Mouse (Mus musculus) stomach, embryonic 14.5 days (tissue): ENCODE measurements at regions not wholly inside any gene's neighbourhood (a gene's known extent, or its start where the extent isn't known, plus 50 kb on each side); places are given as distances from the start of the nearest gene placed in this dataset.

Experiments
- ATAC-seq: fragments of 200-750 bp; cut with Nextera tagmentation; 2 replicates; pipeline ENCODE4 v1.8.0; 2017; ENCODE audit warnings: low read depth, moderate TSS enrichment; ENCODE audit not compliant: insufficient number of reproducible peaks, insufficient read depth, low FRiP score
- H3K27ac ChIP-seq: fragments of 300-500 bp; sonication (generic); 2 replicates; pipeline ENCODE4 v1.5.1; 2014; ENCODE audit warnings: mild to moderate bottlenecking, low read length, moderate library complexity, mixed read lengths
- H3K27me3 ChIP-seq: fragments of 300-500 bp; sonication (generic); 2 replicates; pipeline ENCODE4 v1.6.1; 2014; ENCODE audit warnings: low read length, control low read depth, mixed read lengths; ENCODE audit not compliant: control insufficient read depth, insufficient read depth
- H3K36me3 ChIP-seq: fragments of 300-500 bp; sonication (generic); 2 replicates; pipeline ENCODE4 v1.6.1; 2014; ENCODE audit warnings: mild to moderate bottlenecking, control low read depth, low read length, moderate library complexity, mixed read lengths; ENCODE audit not compliant: control insufficient read depth, insufficient read depth
- H3K4me1 ChIP-seq: fragments of 300-500 bp; sonication (generic); 2 replicates; pipeline ENCODE4 v1.6.1; 2014; ENCODE audit warnings: low read length, control low read depth, mixed read lengths; ENCODE audit not compliant: control insufficient read depth, insufficient read depth
- H3K4me2 ChIP-seq: fragments of 300-500 bp; sonication (generic); replicated peaks from 2 replicates; pipeline ENCODE4 v1.6.1; 2014; ENCODE audit warnings: low read depth, low read length, control low read depth
- H3K4me3 ChIP-seq: fragments of 300-500 bp; sonication (generic); 2 replicates; pipeline ENCODE4 v1.5.1; 2014; ENCODE audit warnings: low read depth, low read length, control low read depth
- H3K9ac ChIP-seq: fragments of 300-500 bp; sonication (generic); replicated peaks from 2 replicates; pipeline ENCODE4 v1.6.1; 2014; ENCODE audit warnings: low read depth, mild to moderate bottlenecking, control low read depth, low read length, moderate library complexity, mixed read lengths
- H3K9me3 ChIP-seq: fragments of 300-500 bp; sonication (generic); 2 replicates; pipeline ENCODE4 v1.6.1; 2016; ENCODE audit warnings: low read depth, low read length, control low read depth; ENCODE audit not compliant: control insufficient read depth
- WGBS: fragments of 180-500 bp; shearing (Covaris S2); extraction: QIAGEN DNeasy Blood & Tissue Kit; methylation state at CpG from one replicate; pipeline ENCODE4 v1.1.7; 2014; 5-methylcytosine and 5-hydroxymethylcytosine counted together

DNA sequence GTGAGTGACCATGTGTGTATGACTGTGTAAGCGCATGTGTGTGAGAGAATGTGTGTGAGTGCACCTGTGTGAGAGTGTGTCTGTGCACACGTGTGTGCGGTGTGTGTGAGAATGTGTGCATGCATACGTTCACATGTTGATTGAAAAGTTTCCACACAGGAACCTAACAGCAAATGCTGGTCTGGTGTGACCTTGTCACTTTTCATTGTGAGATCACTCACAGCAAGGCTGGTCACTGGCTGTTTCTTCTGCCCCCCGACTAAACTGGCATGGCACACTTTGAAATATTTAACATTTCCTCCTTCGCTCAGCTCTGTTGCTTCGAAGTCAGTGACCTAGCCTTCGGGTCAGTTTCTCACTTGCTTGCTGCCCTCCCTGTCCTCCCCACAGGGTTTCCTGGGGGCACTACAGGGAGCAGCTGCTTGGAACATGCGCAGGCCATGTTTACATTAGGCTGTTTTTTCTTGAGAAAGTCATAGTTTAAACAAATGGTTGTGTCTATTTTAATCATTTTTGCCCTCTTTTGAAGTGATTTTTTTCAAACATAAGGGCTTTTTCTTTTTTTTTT lies 121.1 kb upstream of the Hmga2 start:
- no peak for ATAC-seq
- H3K9ac ChIP-seq: no peak overlapping the region
- H3K4me2 ChIP-seq: no peak overlapping the region
- no peak overlapping the region for H3K4me3 ChIP-seq
- WGBS: 37% methylated on average over 9 of the region's 9 CpGs
- H3K27ac ChIP-seq: peak overlapping the region; percentile 52; the same call in 1 of the 2 replicates
- no peaks in the 10 kb centered on the region for H3K27me3 ChIP-seq
- H3K9me3 ChIP-seq: no peaks in the 10 kb centered on the region
- H3K4me1 ChIP-seq: 0 out of 2 replicates have a peak, but pooled peaks cover 7% of the 10 kb centered on the region
- no peaks in the 10 kb centered on the region for H3K36me3 ChIP-seq

- H3K36me3 ChIP-seq: no peaks in the 10 kb centered on the region
- ATAC-seq: no peak
- H3K27me3 ChIP-seq: no peaks in the 10 kb centered on the region
- no peak overlapping the region for H3K27ac ChIP-seq
- no peak overlapping the region for H3K9ac ChIP-seq
- no peak overlapping the region for H3K4me2 ChIP-seq
- H3K4me1 ChIP-seq: 0 out of 2 replicates have a peak, but pooled peaks cover 7% of the 10 kb centered on the region
- H3K4me3 ChIP-seq: no peak overlapping the region
- 85% methylated on average over 3 of the region's 3 CpGs for WGBS
- H3K9me3 ChIP-seq: no peaks in the 10 kb centered on the region
Measured at GRCm38 (mm10) chr10:120595145-120595544, 118.9 kb upstream of the Hmga2 start.

- H3K36me3 ChIP-seq: no peaks in the 10 kb centered on the region
- no peak overlapping the region for H3K4me3 ChIP-seq
- no peak overlapping the region for H3K4me2 ChIP-seq
- 0 out of 2 replicates have a peak, but pooled peaks cover 7% of the 10 kb centered on the region for H3K4me1 ChIP-seq
- no peaks in the 10 kb centered on the region for H3K27me3 ChIP-seq
- no peak for ATAC-seq
- H3K9me3 ChIP-seq: no peaks in the 10 kb centered on the region
- no peak overlapping the region for H3K9ac ChIP-seq
- no peak overlapping the region for H3K27ac ChIP-seq
Measured at GRCm38 (mm10) chr10:120593876-120594275, 117.6 kb upstream of the Hmga2 start.

DNA sequence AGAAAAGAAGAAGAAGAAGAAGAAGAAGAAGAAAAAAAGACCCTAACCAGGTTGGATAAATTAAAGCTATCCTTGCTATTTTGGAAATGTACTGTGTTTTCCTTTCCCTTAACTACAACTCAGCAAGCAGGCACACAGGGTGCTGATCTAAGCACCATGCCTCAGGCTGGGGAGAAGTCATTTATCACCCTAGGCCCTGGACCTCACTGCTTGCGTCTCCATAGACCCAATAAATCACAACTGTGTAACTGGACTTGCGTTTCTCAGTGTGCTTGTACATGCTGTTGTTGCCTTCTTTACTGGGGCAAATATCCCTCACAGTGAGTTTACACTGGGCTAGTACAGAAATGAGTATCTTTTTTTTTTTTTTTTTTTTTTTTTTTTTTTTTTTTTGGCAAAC lies 113.4 kb upstream of the Hmga2 start:
- no peaks in the 10 kb centered on the region for H3K36me3 ChIP-seq
- H3K9me3 ChIP-seq: no peaks in the 10 kb centered on the region
- H3K27me3 ChIP-seq: no peaks in the 10 kb centered on the region
- WGBS: 34% methylated on average over 2 of the region's 2 CpGs
- H3K4me3 ChIP-seq: no peak overlapping the region
- no peak overlapping the region for H3K9ac ChIP-seq
- H3K4me2 ChIP-seq: no peak overlapping the region
- no peak for ATAC-seq
- no peak overlapping the region for H3K27ac ChIP-seq
- H3K4me1 ChIP-seq: no peaks in the 10 kb centered on the region

GRCm38 (mm10) chr10:120587854-120588633 lies 111.8 kb upstream of the Hmga2 start:
- no peaks in the 10 kb centered on the region for H3K9me3 ChIP-seq
- WGBS: 55% methylated on average over 8 of the region's 8 CpGs
- no peak overlapping the region for H3K27ac ChIP-seq
- ATAC-seq: no peak
- no peak overlapping the region for H3K4me3 ChIP-seq
- no peaks in the 10 kb centered on the region for H3K36me3 ChIP-seq
- no peaks in the 10 kb centered on the region for H3K27me3 ChIP-seq
- H3K9ac ChIP-seq: no peak overlapping the region
- H3K4me1 ChIP-seq: no peaks in the 10 kb centered on the region
- no peak overlapping the region for H3K4me2 ChIP-seq

DNA sequence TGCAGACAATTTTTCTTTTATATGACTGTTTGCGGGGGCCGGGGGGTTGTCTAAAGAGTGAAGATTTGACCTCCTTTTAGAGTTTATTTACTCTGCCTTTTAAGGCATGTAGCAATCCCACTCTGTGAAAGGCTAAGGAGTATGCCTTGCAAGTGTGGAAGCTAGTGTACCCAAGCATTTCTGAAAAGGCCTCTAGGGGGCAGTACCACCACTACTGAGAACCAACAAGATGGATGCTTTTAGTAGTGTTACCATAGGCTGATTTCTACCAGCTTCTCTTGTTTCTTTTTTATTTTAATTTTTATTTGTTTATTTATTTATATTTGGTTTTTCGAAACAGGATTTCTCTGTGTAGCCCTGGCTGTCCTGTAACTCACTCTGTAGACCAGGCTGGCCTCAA lies 110.9 kb upstream of the Hmga2 start:
- 69% methylated on average over 3 of the region's 3 CpGs for WGBS
- peaks cover 7% of the 10 kb centered on the region; the same call in 1 of the 2 replicates for H3K4me1 ChIP-seq
- no peak overlapping the region for H3K9ac ChIP-seq
- no peak overlapping the region for H3K4me2 ChIP-seq
- no peaks in the 10 kb centered on the region for H3K27me3 ChIP-seq
- no peaks in the 10 kb centered on the region for H3K9me3 ChIP-seq
- H3K36me3 ChIP-seq: no peaks in the 10 kb centered on the region
- no peak overlapping the region for H3K4me3 ChIP-seq
- H3K27ac ChIP-seq: no peak overlapping the region
- ATAC-seq: no peak

DNA sequence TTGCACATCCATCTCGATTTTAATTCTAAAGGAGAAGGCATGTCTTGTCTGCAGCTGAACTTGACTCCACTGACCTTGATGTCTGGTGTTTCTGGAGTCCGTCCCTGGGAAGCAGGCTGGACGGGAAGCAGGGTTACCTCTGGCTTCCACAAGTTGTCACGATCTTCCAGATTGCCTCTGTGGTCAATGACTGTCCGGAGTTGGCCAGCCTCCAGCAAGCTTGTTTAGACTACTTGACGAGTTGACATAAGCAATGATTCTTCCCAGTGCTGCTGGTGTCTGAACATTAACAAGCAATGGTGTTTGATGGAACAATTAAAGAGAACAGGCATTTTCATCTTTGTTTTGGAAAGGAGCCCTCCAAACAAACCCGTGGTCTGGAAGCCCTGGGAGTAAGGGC lies 106.2 kb upstream of the Hmga2 start:
- Histone ChIP-seq H3K4me2 (no peak overlapping the region), H3K4me3 (no peak overlapping the region)
- ATAC-seq: no peak

DNA sequence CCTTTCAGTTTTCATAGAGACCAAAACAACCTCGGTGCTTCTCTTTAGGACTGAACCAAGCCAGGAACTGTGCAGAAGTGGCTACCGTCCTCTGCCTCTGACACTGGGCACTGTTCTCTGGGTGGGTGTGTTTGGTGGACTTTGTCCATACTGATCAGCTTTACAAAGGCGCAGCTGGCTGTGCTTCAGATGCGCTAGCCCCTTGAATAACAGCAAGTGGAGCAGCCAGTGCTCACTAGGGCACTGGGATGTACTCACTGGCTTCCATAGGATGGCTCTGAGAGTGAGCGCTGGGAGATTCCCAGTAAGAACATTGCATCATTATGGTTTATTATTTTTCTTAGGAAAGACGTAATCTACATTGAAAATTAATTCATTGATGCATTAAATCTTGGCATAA lies 105.3 kb upstream of the Hmga2 start:
- WGBS: 82% methylated on average over 6 of the region's 6 CpGs
- H3K27ac ChIP-seq: no peak overlapping the region

More for the DNA sequence above, 106.2 kb upstream of the Hmga2 start:
- H3K27ac ChIP-seq: no peak overlapping the region
- WGBS: 14% methylated on average over 7 of the region's 7 CpGs
- no peak overlapping the region for H3K9ac ChIP-seq
- no peaks in the 10 kb centered on the region for H3K36me3 ChIP-seq
- no peaks in the 10 kb centered on the region for H3K9me3 ChIP-seq
- peaks cover 7% of the 10 kb centered on the region; the same call in 1 of the 2 replicates for H3K4me1 ChIP-seq
- no peaks in the 10 kb centered on the region for H3K27me3 ChIP-seq

More for the DNA sequence above, 105.3 kb upstream of the Hmga2 start:
- Histone ChIP-seq H3K4me2 (no peak overlapping the region), H3K4me1 (peaks cover 7% of the 10 kb centered on the region; the same call in 1 of the 2 replicates), H3K27me3 (no peaks in the 10 kb centered on the region), H3K9me3 (no peaks in the 10 kb centered on the region), H3K36me3 (no peaks in the 10 kb centered on the region), H3K4me3 (no peak overlapping the region), H3K9ac (no peak overlapping the region)
- ATAC-seq: peak; percentile 49; the same call in 1 of the 2 replicates
